Mouse (Mus musculus): ENCODE results near the gene Tubb3. TPM values are rescaled to one million over a fixed set of nuclear protein-coding genes. Genes with fewer than 3 reads are reported as not detected.
"Not testable (repeated sequence)": the region's sequence is repeated elsewhere in the genome, so short reads cannot be mapped to it uniquely, and the experiment has no call there.

Tubb3 gene
- polyA plus RNA-seq, 1 experiment from 2014 or later = 4.9 TPM

DNA sequence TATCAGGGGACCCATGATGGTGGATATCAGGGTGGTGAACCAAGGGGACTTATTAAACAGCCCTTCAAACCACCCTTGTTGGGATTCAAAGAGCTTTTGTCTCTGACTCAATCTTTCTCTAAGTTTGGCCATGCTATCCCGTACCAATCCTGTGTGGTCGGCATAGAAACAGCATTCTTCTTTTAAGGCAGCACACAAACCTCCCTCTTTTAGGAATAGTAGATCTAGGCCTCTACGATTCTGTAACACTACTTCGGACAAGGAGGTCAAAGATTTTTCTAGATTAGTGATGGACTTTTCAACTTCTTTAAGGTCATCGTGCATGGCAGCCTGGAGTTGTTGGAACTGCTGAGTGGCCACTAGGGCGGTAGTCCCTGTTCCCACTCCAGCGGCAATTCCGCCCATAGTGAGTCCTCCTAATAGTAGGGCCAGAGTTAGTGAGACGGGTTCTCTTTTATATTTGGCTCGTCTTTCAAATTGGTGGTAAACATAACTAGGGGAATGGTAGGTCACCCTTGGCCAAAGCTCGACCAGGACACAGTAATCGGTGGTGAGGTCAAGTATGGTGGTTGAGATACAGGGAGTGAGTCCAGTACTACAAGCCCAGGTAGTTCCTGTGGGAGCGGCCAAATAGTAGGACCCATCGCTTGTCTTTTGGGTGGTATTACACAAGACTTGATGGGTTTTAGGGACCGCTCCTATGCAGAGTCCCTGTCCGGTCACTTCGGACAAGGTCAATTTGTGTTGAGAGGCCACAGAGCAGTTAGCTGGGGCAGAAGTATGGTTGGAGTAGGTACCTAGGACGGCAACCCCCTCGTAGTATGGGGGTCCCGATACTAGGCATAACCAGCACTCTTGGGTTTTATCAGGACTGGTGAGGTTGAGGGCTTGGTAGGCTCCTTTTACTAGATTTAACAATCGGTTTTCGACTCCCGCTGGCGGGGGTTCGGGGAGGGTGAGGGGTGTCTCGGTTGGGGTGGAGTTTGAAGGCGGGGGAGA, 15.6 kb downstream of the Tubb3 start:
- Histone ChIP-seq H3K27me3 (replicated peaks) (0 out of 2 replicates have a peak, but pooled peaks cover 3% of the 10 kb centered on the region), H3K4me3 (no peak overlapping the region), H3K9ac (no peak overlapping the region), H3K27ac (replicated peaks) (no peak overlapping the region), H3K4me1 (peaks cover 4% of the 10 kb centered on the region), H3K9me3 (peaks cover 52% of the 10 kb centered on the region), H3K4me2 (no peak overlapping the region), H3K36me3 (peaks cover 2% of the 10 kb centered on the region; the same call in 1 of the 2 replicates)
- ATAC-seq (ENCODE audit: extremely low read depth, insufficient number of reproducible peaks, low FRiP score, low TSS enrichment) = no peak
- 90% methylated on average over 27 of the region's 27 CpGs for WGBS

DNA sequence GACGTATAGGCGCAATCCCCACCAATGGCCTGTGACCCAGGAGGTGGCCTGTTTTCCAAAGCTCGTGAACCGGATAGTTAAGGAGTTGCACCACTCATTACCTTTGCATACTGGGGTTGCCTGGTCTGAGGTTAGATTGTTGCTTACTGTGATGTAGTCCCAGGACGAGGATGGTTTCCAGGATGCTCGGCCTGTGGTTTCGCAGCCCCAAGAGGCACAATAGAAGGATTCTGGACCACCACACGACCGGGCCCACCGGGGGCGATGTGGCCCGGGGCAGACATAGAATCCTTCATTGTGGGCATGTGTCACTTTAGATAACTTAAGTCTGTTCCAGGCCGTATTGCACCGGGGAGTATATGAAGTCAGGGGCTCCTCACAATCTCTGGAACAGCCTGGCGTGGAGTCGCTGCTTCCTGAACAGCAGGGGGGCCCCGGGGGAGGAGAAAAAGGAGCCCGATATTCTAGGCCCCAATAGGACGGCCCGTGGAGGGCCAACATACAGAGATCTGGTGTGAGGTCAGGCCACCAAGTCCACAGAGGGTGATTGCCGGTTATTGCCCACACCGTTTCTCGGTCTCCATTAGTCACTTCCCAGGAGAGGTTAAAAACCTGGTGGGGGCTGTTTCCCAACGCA, 16.5 kb downstream of the Tubb3 start:
- H3K4me3 ChIP-seq = no peak overlapping the region
- no peak for ATAC-seq (ENCODE audit: extremely low read depth, insufficient number of reproducible peaks, low FRiP score, low TSS enrichment)
- peaks cover 2% of the 10 kb centered on the region; the same call in 1 of the 2 replicates for H3K36me3 ChIP-seq
- H3K9me3 ChIP-seq = peaks cover 62% of the 10 kb centered on the region
- H3K27ac ChIP-seq (replicated peaks) = no peak overlapping the region
- WGBS = 92% methylated on average over 24 of the region's 24 CpGs
- no peak overlapping the region for H3K4me2 ChIP-seq
- H3K9ac ChIP-seq = no peak overlapping the region
- no peaks in the 10 kb centered on the region for H3K4me1 ChIP-seq
- H3K27me3 ChIP-seq (replicated peaks) = 0 out of 2 replicates have a peak, but pooled peaks cover under 1% of the 10 kb centered on the region

DNA sequence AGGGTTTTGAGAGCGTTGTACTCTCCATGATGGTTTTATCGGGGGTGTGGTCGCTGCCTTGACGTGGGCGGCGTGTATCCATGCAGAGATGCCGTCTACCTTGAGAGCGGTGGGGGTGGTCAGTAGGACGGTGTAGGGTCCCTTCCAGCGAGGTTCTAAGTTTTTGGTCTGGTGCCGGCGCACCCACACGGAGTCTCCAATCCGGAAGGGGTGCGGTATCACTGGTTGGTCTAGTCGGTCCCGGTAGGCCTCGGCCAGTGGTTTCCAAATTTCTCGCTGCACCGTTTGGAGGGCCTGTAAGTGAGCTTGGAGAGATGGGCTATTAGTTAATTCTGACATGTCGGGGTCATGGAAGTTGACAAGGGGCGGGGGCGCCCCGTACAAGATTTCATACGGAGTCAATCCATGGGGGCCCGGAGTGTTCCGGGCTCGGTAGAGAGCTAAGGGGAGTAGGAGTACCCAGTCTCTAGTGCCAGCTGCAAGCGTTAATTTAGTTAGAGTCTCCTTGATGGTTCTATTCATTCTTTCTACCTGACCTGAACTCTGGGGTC, 17.2 kb downstream of the Tubb3 start:
- Histone ChIP-seq H3K9me3 (peaks cover 68% of the 10 kb centered on the region), H3K4me1 (no peaks in the 10 kb centered on the region), H3K4me2 (no peak overlapping the region), H3K36me3 (peaks cover 2% of the 10 kb centered on the region; the same call in 1 of the 2 replicates), H3K27ac (replicated peaks) (no peak overlapping the region), H3K27me3 (replicated peaks) (no peaks in the 10 kb centered on the region), H3K9ac (no peak overlapping the region), H3K4me3 (no peak overlapping the region)
- no peak for ATAC-seq (ENCODE audit: extremely low read depth, insufficient number of reproducible peaks, low FRiP score, low TSS enrichment)
- 92% methylated on average over 29 of the region's 29 CpGs for WGBS

DNA sequence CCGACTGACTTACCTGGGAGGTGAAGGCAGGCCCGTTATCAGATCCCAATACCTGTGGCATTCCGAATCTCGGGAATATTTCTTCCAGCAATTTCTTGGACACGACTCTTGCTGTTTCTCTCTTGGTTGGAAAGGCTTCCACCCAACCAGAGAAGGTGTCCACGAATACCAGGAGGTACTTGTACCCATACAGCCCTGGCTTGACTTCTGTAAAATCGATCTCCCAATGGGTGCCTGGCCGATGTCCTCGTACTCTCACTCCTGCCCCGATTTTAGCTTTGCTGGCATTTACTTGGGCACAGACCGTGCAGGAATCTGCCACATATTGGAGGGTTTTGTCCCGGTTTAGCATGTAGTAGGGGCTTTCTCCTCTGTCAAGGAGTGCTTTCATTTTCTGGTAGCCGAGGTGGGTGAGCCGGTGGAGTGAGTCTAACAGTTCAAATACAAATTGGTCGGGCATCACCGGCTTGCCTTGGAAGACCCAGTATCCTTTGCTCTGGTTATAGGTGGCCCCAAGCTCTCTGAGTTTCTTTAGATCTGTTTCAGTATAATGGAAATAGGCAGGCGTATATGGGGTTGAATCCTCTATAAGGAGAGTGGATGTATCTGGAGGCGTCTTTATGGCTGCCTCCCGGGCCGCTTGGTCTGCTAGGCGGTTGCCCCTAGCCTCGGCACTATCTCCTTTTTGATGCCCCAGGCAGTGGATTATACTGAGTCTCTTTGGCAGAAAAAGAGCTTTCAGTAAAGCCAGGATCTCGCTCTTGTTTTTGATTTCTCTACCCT, 17.9 kb downstream of the Tubb3 start:
- Histone ChIP-seq H3K27me3 (replicated peaks) (no peaks in the 10 kb centered on the region), H3K9me3 (peaks cover 72% of the 10 kb centered on the region), H3K27ac (replicated peaks) (no peak overlapping the region), H3K36me3 (peaks cover 2% of the 10 kb centered on the region; the same call in 1 of the 2 replicates), H3K4me3 (no peak overlapping the region), H3K4me2 (no peak overlapping the region), H3K4me1 (no peaks in the 10 kb centered on the region), H3K9ac (no peak overlapping the region)
- no peak for ATAC-seq (ENCODE audit: extremely low read depth, insufficient number of reproducible peaks, low FRiP score, low TSS enrichment)
- WGBS = 88% methylated on average over 23 of the region's 23 CpGs

GRCm38 (mm10) chr8:123429722-123430013, 18.4 kb downstream of the Tubb3 start:
- H3K27ac ChIP-seq (replicated peaks); ATAC-seq (ENCODE audit: extremely low read depth, insufficient number of reproducible peaks, low FRiP score, low TSS enrichment); H3K4me1 ChIP-seq; H3K4me3 ChIP-seq; H3K9ac ChIP-seq; H3K4me2 ChIP-seq; H3K27me3 ChIP-seq (replicated peaks); H3K36me3 ChIP-seq: not testable (repeated sequence)
- H3K9me3 ChIP-seq = peaks cover 72% of the 10 kb centered on the region
- WGBS = 90% methylated on average over 15 of the region's 15 CpGs

GRCm38 (mm10) chr8:123430936-123431335, 19.7 kb downstream of the Tubb3 start:
- H3K9ac ChIP-seq; H3K27ac ChIP-seq (replicated peaks); H3K4me2 ChIP-seq; H3K27me3 ChIP-seq (replicated peaks); ATAC-seq (ENCODE audit: extremely low read depth, insufficient number of reproducible peaks, low FRiP score, low TSS enrichment); H3K4me1 ChIP-seq; H3K36me3 ChIP-seq; H3K4me3 ChIP-seq: not testable (repeated sequence)
- WGBS = 78% methylated on average over 8 of the region's 8 CpGs
- peaks cover 72% of the 10 kb centered on the region for H3K9me3 ChIP-seq

- H3K27ac ChIP-seq (replicated peaks) = no peak overlapping the region
- no peak for ATAC-seq (ENCODE audit: extremely low read depth, insufficient number of reproducible peaks, low FRiP score, low TSS enrichment)
- H3K9ac ChIP-seq = no peak overlapping the region
- H3K27me3 ChIP-seq (replicated peaks) = no peaks in the 10 kb centered on the region
- WGBS = 90% methylated on average over 25 of the region's 25 CpGs
- H3K36me3 ChIP-seq = peaks cover 2% of the 10 kb centered on the region; the same call in 1 of the 2 replicates
- H3K4me3 ChIP-seq = no peak overlapping the region
- peaks cover 66% of the 10 kb centered on the region for H3K9me3 ChIP-seq
- no peaks in the 10 kb centered on the region for H3K4me1 ChIP-seq
- H3K4me2 ChIP-seq = no peak overlapping the region
Measured at GRCm38 (mm10) chr8:123431616-123432365, 20.6 kb downstream of the Tubb3 start.

GRCm38 (mm10) chr8:123432381-123432780, 21.2 kb downstream of the Tubb3 start:
- H3K27me3 ChIP-seq (replicated peaks) = no peaks in the 10 kb centered on the region
- ATAC-seq (ENCODE audit: extremely low read depth, insufficient number of reproducible peaks, low FRiP score, low TSS enrichment) = no peak
- WGBS = 86% methylated on average over 16 of the region's 16 CpGs
- no peak overlapping the region for H3K9ac ChIP-seq
- H3K27ac ChIP-seq (replicated peaks) = no peak overlapping the region
- no peaks in the 10 kb centered on the region for H3K36me3 ChIP-seq
- no peaks in the 10 kb centered on the region for H3K4me1 ChIP-seq
- H3K9me3 ChIP-seq = peaks cover 60% of the 10 kb centered on the region
- no peak overlapping the region for H3K4me3 ChIP-seq
- H3K4me2 ChIP-seq = no peak overlapping the region

GRCm38 (mm10) chr8:123433241-123433974, 22.2 kb downstream of the Tubb3 start:
- WGBS = 93% methylated on average over 47 of the region's 47 CpGs
- H3K4me1 ChIP-seq; H3K9ac ChIP-seq; H3K4me2 ChIP-seq; H3K27ac ChIP-seq (replicated peaks); ATAC-seq (ENCODE audit: extremely low read depth, insufficient number of reproducible peaks, low FRiP score, low TSS enrichment); H3K36me3 ChIP-seq; H3K27me3 ChIP-seq (replicated peaks); H3K4me3 ChIP-seq: not testable (repeated sequence)
- H3K9me3 ChIP-seq = peaks cover 50% of the 10 kb centered on the region

DNA sequence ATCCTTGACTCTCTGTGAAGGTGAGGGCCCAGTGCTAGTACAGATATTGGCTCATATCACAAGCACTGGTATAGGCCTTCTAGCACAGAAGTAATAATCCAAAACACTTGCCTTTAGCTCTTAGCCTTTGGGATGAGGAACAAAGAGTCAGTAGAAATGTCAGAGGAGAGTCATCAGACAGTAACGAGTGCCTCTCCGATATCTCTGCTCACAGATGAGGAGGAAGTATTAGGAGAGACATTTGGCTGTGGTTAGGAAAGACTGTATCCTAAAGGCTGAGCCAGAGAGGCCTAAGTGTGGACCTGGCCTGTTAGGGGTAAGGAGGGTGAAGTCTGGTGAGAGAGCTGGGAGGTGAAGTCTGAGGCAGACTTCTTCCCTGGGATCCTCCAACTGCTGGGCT, 30.6 kb downstream of the Tubb3 start:
- Histone ChIP-seq H3K27me3 (replicated peaks) (no peaks in the 10 kb centered on the region), H3K4me1 (peaks cover 24% of the 10 kb centered on the region), H3K9me3 (no peaks in the 10 kb centered on the region), H3K27ac (replicated peaks) (no peak overlapping the region), H3K36me3 (no peaks in the 10 kb centered on the region), H3K4me2 (no peak overlapping the region), H3K4me3 (no peak overlapping the region), H3K9ac (no peak overlapping the region)
- 75% methylated on average over 2 of the region's 2 CpGs for WGBS
- no peak for ATAC-seq (ENCODE audit: extremely low read depth, insufficient number of reproducible peaks, low FRiP score, low TSS enrichment)

Measured in heart, embryonic 13.5 days (tissue).